Mouse (Mus musculus) ES-Bruce4 (cell line): Measurements from ENCODE around the gene Socs3.
A peak's percentile ranks its signal among the peaks of the same experiment; 100 is the strongest.

Experiments used
- CTCF ChIP-seq: IDR thresholded peaks from one replicate; pipeline ENCODE4 v1.8.1; 2011; ENCODE audit warnings: low read depth, low read length
- EP300 ChIP-seq: IDR thresholded peaks from 2 replicates; pipeline ENCODE4 v1.6.1; 2011; ENCODE audit warnings: low read depth, low read length; ENCODE audit not compliant: insufficient read depth
- POLR2A ChIP-seq: IDR thresholded peaks from one replicate; pipeline ENCODE4 v1.8.1; 2011; ENCODE audit warnings: low read length; ENCODE audit not compliant: insufficient read depth

DNA sequence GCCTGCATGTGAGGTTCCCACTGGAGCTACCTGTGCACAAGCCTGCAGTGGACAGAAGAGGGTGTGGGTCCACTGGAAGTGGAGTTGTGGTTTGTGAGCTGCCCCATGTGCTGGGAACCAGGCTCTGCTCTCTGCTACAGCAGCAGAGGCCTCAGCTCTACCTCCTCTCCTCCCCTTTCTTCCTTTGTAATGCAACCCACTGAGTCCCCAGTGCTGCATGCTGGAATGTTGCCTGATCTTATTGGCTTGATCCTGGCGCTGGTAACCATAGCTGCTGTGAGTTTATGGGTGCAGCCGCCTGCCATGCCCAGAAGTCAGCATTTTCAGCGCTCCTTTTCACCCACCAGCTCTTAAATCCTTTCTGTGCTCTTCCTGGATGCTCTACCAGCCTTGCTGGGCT is 26.2 kb upstream of the Socs3 start:
- TF ChIP-seq POLR2A (no peak), CTCF (no peak), EP300 (peak; percentile 67)
